Mouse (Mus musculus) testis, adult 2 months (tissue): ENCODE data around the gene Gcsh.

Experiments
- CTCF ChIP-seq: fragments of 200-500 bp; IDR thresholded peaks from 2 replicates; pipeline ENCODE4 v1.5.1; 2012; ENCODE audit warnings: low read depth, mild to moderate bottlenecking, inconsistent platforms, low read length, moderate library complexity; ENCODE audit not compliant: control insufficient read depth, insufficient read depth, insufficient replicate concordance
- POLR2A ChIP-seq: fragments of 200-500 bp; IDR thresholded peaks from 2 replicates; pipeline ENCODE4 v1.6.1; 2012; ENCODE audit warnings: low read depth, mild to moderate bottlenecking, inconsistent platforms, low read length, moderate library complexity; ENCODE audit not compliant: control insufficient read depth

DNA sequence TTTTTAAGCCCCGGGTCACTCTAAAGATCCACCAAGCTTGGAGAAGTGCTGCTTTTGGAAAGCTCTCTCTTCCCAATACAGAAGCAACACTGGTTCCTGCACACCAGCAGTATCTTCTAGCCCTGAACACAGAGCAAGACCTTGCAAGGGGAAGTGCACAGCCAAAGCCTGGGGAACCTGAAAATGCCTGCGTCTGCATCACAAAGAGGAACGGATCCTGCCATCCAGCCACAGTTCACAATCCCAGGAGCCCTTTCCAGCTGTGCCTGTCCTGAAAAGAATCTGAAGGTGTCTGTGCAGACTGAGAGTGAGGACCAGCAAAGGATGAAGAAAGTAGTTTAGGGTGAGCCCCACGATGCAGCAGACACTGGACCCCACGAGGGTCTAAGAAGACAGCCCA is 18.3 kb downstream of the Gcsh start:
- no peak for TF ChIP-seq CTCF
- TF ChIP-seq POLR2A, result no peak
